Mouse (Mus musculus) retina, embryonic 14.5 days (tissue): ENCODE measurements around the gene Nell1.

Experiments
- DNase-seq: peaks from one replicate; pipeline ENCODE4 v3.0.0-alpha.2; 2015; ENCODE audit warnings: low spot score

Gene Nell1

DNA sequence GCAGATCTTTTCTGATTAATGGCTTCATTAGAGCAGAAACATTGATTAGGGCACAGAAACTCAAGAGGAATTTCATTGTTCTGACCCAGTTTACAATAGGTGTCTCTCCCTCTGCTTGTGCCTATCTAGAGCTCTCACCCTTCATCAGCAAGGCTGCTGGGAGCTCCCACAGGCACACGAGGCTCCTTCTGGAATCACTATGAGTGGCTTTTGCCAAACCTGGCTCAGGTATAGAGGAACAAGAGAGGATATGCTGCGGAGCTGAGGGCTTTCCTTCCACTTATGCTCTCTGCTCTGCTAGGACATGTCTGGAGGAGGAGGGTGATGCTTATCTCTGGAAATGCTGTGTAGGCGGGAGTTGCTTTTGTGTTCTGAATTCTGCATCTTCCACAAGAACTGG is 285.4 kb downstream of the Nell1 start:
- DNase-seq = peak; percentile 10

GRCm38 (mm10) chr7:50295508-50295907 is 320.8 kb downstream of the Nell1 start:
- no peak for DNase-seq

GRCm38 (mm10) chr7:50338226-50338625 is 363.6 kb downstream of the Nell1 start:
- DNase-seq = no peak

- no peak for DNase-seq
Observed at GRCm38 (mm10) chr7:50338757-50339156, 364.1 kb downstream of the Nell1 start.

DNA sequence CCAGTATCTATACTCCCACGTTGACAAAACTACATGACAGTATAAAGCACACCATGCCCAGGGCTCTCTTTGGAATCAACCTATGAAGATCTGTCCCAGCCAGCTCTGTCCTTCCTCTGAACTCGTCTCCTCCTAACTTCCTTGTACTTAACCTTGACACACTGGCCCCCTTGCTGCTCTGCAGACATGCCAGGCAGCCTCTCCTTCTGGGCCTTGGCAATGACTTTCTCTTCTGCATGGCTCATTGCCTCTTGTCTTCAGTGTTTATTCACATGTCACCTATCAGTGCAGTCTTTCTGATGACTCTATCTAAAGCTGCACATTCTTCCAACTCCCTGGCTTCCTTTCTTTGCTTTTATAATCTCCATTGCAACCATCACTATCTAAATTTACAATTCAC is 376.9 kb downstream of the Nell1 start:
- DNase-seq = no peak

- DNase-seq = peak; percentile 57
Observed at GRCm38 (mm10) chr7:50357213-50357612, 382.5 kb downstream of the Nell1 start.

DNA sequence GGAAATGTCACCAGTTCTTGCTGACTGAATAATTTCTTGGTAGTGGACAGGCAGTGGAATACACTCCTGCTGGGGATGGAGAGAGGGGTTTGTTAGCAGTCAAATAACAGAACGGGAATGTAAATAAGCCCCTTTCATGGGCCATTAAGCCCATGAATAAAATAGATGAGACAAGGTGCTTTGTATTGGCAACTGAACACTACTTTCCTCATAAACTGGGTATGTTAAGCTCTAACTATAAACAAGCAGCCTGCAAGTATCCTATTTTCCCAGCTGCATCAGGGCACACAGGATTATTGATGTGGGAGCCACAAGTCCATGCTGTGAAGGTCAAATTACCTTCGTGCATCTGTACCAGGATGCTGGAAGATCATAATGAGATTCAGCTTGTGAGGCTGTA is 387.4 kb downstream of the Nell1 start:
- peak; percentile 63 for DNase-seq

GRCm38 (mm10) chr7:50374876-50375275 is 400.2 kb downstream of the Nell1 start:
- DNase-seq = no peak

- no peak for DNase-seq
Observed at GRCm38 (mm10) chr7:50410421-50410820, 435.8 kb downstream of the Nell1 start.

DNA sequence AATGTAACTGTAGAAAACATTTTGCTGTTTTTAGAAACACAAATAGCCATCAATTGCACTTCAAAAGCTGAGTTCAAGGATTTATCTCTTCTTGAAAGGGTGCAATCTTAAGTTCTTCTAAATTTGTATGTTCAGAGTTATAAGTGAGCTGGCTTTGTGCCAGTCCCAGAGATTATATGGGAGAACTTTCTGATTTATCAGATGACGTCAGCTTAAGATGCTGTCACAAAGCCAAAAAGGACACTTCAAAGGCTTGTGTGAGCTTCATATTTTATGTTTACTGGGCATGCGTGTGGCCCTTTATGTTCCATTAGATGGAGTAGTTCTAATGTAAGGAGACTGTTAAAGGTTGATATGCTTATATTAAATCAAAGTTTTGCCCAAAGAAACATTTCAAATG is 445.3 kb downstream of the Nell1 start:
- DNase-seq = no peak

- no peak for DNase-seq
Observed at GRCm38 (mm10) chr7:50422422-50423195, 447.9 kb downstream of the Nell1 start.

DNA sequence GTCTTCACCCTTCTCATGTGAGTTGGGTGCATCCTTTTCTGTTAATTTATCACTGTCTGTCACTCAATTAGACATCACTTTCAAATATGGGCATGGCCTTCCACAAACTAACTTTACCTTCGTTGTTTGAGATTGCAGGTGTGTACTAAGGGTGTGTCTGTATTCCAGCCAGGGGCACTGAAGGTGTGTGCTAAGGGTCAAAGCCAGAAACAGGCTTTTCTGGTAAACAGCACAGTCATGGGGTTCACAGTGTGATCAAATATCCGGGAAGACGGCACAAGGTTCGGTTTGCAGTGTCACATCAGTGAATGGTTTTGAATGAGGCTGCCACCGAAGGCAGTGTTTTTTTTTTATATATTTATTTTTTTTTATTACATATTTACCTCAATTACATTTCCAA is 455.1 kb downstream of the Nell1 start:
- DNase-seq = no peak

- no peak for DNase-seq
Observed at GRCm38 (mm10) chr7:50441237-50441636, 466.6 kb downstream of the Nell1 start.

- DNase-seq = no peak
Observed at GRCm38 (mm10) chr7:50447316-50447715, 472.7 kb downstream of the Nell1 start.

GRCm38 (mm10) chr7:50467742-50468141 is 493.1 kb downstream of the Nell1 start:
- no peak for DNase-seq

DNA sequence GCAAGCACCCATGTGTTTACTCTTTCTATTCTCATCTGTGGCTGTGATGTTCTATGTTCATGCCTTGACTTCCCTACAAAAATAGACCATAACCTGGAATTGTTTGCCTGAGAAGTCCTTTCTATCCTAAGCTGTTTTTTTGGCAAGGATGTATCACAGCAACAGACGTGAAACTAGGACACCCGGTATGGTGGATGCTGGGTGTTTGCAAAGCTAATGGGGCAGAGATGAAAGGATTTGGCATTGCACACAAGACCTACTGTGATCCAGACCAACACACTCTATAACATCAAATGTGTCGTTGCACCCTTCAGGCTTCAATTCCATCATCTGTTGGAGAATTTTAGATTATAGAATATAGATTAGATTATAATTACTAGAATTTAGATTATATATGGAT is 495.9 kb downstream of the Nell1 start:
- no peak for DNase-seq

GRCm38 (mm10) chr7:50482011-50482410 is 507.3 kb downstream of the Nell1 start:
- DNase-seq = no peak

GRCm38 (mm10) chr7:50485304-50485703 is 510.6 kb downstream of the Nell1 start:
- DNase-seq = peak; percentile 73

GRCm38 (mm10) chr7:50486884-50487420 is 512.3 kb downstream of the Nell1 start:
- DNase-seq = no peak

GRCm38 (mm10) chr7:50501562-50501961 is 526.9 kb downstream of the Nell1 start:
- no peak for DNase-seq

GRCm38 (mm10) chr7:50507047-50507446 is 532.4 kb downstream of the Nell1 start:
- DNase-seq = no peak

DNA sequence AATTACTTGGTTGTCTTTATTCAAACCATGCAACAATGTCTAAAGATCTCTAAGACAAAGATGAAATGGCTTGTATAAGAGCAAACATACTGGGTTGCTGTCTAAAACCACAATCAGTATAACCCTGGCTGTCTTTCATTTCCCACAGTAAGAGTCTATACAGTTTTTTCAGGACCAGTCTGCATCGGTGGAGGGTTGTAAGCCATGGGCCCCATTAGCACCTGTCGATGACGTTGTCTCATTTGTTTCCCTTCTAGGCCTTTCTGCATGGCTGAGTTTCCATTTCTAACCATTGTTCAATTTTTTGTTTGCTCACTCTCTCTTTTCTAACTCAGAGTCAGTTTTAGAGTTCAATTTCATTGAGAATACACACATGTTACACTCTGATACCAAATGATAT is 540.2 kb downstream of the Nell1 start:
- peak; percentile 37 for DNase-seq

GRCm38 (mm10) chr7:50516681-50517080 is 542.0 kb downstream of the Nell1 start:
- no peak for DNase-seq

- DNase-seq = no peak
Observed at GRCm38 (mm10) chr7:50543373-50543772, 568.7 kb downstream of the Nell1 start.
